Mouse (Mus musculus) embryonic facial prominence, embryonic 12.5 days (tissue): Measurements from ENCODE around the gene Minos1. TPM values are rescaled to one million over a fixed set of nuclear protein-coding genes. Genes with fewer than 3 reads are reported as not detected.

Experiments
- ATAC-seq: fragments of 200-750 bp; cut with Nextera tagmentation; 2 replicates; pipeline ENCODE4 v1.8.0; 2017; ENCODE audit not compliant: insufficient number of reproducible peaks, insufficient read depth, low FRiP score, low TSS enrichment
- H3K27ac ChIP-seq: fragments of 300-500 bp; sonication (generic); 2 replicates; pipeline ENCODE4 v1.5.1; 2016; ENCODE audit warnings: mild to moderate bottlenecking
- H3K27me3 ChIP-seq: fragments of 300-500 bp; sonication (generic); 2 replicates; pipeline ENCODE4 v1.6.1; 2016; ENCODE audit warnings: mild to moderate bottlenecking, moderate library complexity
- H3K36me3 ChIP-seq: fragments of 300-500 bp; sonication (generic); 2 replicates; pipeline ENCODE4 v1.6.1; 2016; ENCODE audit warnings: mild to moderate bottlenecking
- H3K4me1 ChIP-seq: fragments of 300-500 bp; sonication (generic); 2 replicates; pipeline ENCODE4 v1.6.1; 2016
- H3K4me2 ChIP-seq: fragments of 300-500 bp; sonication (generic); replicated peaks from 2 replicates; pipeline ENCODE4 v1.6.1; 2016; ENCODE audit warnings: mild to moderate bottlenecking, moderate library complexity
- H3K4me3 ChIP-seq: fragments of 300-500 bp; sonication (generic); 2 replicates; pipeline ENCODE4 v1.5.1; 2016; ENCODE audit warnings: mild to moderate bottlenecking
- H3K9ac ChIP-seq: fragments of 300-500 bp; sonication (generic); 2 replicates; pipeline ENCODE4 v1.6.1; 2016; ENCODE audit warnings: mild to moderate bottlenecking, moderate library complexity
- H3K9me3 ChIP-seq: fragments of 300-500 bp; sonication (generic); 2 replicates; pipeline ENCODE4 v1.6.1; 2016; ENCODE audit warnings: mild to moderate bottlenecking, moderate library complexity
- WGBS: fragments of 180-500 bp; shearing (Covaris S2); methylation state at CpG from one replicate; pipeline ENCODE4 v1.1.7; 2016; 5-methylcytosine and 5-hydroxymethylcytosine counted together
- polyA plus RNA-seq: library from polyadenylated mRNA; unstranded; fragments of >200 nt; fragmentation: Nextera tagmentation; extraction: Ambion mirVana; gene quantifications from 2 replicates; pipeline ENCODE4 v1.2.1, GENCODE M21; 2016

Gene Minos1
- polyA plus RNA-seq, 1 experiment from 2014 or later = 505 TPM

DNA sequence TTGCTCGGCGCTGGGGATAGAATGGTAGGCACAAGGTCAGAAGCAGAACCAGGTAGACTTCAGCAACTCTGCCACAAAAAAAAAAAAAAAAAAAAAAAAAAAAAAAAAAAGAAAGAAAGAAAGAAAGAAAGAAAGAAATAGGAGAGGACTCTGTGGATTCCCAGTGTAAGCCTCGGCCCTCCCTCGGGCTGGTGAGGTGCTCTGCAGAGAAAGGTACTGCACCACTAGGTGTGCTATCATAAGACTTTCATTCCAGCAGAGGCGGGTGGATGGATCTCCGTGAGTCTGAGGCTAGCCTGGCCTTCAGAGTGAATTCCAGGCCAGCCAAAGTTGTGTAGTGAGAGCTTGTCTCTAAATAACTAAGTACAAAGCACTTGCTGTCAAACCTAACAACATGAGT is 10.9 kb upstream of the Minos1 start:
- 76% methylated on average over 6 of the region's 6 CpGs for WGBS
- Histone ChIP-seq H3K27me3 (no peaks in the 10 kb centered on the region), H3K4me1 (peaks cover 13% of the 10 kb centered on the region; the same call in 1 of the 2 replicates), H3K9me3 (no peaks in the 10 kb centered on the region), H3K4me2 (no peak overlapping the region), H3K9ac (no peak overlapping the region), H3K36me3 (no peaks in the 10 kb centered on the region), H3K27ac (no peak overlapping the region), H3K4me3 (no peak overlapping the region)
- no peak for ATAC-seq

DNA sequence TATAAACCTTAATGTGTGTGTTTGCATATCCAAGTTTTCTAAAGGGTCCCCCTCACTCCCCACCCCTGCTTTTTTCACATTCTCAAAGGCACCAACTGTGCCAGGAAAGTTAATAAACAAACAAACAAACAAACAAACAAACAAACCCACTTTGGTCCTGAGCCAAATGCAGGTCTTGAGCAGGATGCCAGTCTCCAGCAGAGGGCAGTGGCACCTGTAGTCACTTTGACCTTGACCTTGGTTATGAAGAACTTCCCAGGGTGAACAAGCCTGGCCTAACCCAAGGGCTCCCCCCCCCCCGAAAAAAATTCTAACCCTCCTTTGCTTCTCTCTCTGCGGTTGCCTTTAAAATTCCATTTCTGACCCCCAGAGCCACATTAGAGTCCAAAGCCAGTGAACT is 9.4 kb upstream of the Minos1 start:
- Histone ChIP-seq H3K36me3 (no peaks in the 10 kb centered on the region), H3K9ac (no peak overlapping the region), H3K4me1 (peaks cover 13% of the 10 kb centered on the region; the same call in 1 of the 2 replicates), H3K4me2 (no peak overlapping the region), H3K27ac (0 out of 2 replicates have a peak overlapping the region, but pooled peaks have one; percentile 7), H3K4me3 (no peak overlapping the region), H3K27me3 (no peaks in the 10 kb centered on the region), H3K9me3 (no peaks in the 10 kb centered on the region)
- 66% methylated on average over 2 of the region's 2 CpGs for WGBS
- ATAC-seq = no peak

GRCm38 (mm10) chr4:139136011-139136410 is 5.1 kb upstream of the Minos1 start:
- no peaks in the 10 kb centered on the region for H3K36me3 ChIP-seq
- 79% methylated on average over 2 of the region's 2 CpGs for WGBS
- H3K4me2 ChIP-seq = no peak overlapping the region
- ATAC-seq = no peak
- H3K27ac ChIP-seq = no peak overlapping the region
- no peak overlapping the region for H3K9ac ChIP-seq
- no peaks in the 10 kb centered on the region for H3K9me3 ChIP-seq
- no peak overlapping the region for H3K4me3 ChIP-seq
- H3K27me3 ChIP-seq = no peaks in the 10 kb centered on the region
- H3K4me1 ChIP-seq = no peaks in the 10 kb centered on the region

DNA sequence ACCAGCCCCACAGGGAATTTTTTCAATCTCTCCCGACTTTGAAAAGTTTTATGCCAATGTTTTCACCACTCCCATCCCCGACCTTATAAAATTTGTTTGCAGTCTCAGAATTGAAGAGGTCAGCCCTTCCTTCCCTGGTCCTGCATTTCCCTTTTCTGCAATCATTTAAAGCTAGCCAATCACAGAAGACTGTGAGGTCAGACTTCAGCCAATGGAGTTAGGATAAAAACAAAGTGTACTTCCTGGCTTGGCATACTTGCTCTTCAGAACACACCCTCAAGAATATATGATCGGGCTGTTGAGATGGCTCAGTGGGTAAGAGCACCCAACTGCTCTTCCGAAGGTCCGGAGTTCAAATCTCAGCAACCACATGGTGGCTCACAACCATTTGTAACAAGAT is 2.2 kb upstream of the Minos1 start:
- Histone ChIP-seq H3K36me3 (no peaks in the 10 kb centered on the region), H3K4me2 (no peak overlapping the region), H3K27ac (no peak overlapping the region), H3K4me3 (no peak overlapping the region), H3K9me3 (no peaks in the 10 kb centered on the region), H3K27me3 (no peaks in the 10 kb centered on the region), H3K4me1 (peaks cover 18% of the 10 kb centered on the region), H3K9ac (no peak overlapping the region)
- WGBS = 77% methylated on average over 5 of the region's 5 CpGs
- no peak for ATAC-seq

GRCm38 (mm10) chr4:139131858-139132672 is 1.2 kb upstream of the Minos1 start:
- Histone ChIP-seq H3K27me3 (no peaks in the 10 kb centered on the region), H3K9ac (0 out of 2 replicates have a peak overlapping the region, but pooled peaks have one; percentile 2), H3K4me2 (peak overlapping the region; percentile 86; the same call in 1 of the 2 replicates), H3K27ac (no peak overlapping the region), H3K9me3 (peaks cover 3% of the 10 kb centered on the region; the same call in 1 of the 2 replicates), H3K4me1 (peaks cover 18% of the 10 kb centered on the region), H3K36me3 (no peaks in the 10 kb centered on the region), H3K4me3 (no peak overlapping the region)
- no peak for ATAC-seq
- 88% methylated on average over 14 of the region's 14 CpGs for WGBS

DNA sequence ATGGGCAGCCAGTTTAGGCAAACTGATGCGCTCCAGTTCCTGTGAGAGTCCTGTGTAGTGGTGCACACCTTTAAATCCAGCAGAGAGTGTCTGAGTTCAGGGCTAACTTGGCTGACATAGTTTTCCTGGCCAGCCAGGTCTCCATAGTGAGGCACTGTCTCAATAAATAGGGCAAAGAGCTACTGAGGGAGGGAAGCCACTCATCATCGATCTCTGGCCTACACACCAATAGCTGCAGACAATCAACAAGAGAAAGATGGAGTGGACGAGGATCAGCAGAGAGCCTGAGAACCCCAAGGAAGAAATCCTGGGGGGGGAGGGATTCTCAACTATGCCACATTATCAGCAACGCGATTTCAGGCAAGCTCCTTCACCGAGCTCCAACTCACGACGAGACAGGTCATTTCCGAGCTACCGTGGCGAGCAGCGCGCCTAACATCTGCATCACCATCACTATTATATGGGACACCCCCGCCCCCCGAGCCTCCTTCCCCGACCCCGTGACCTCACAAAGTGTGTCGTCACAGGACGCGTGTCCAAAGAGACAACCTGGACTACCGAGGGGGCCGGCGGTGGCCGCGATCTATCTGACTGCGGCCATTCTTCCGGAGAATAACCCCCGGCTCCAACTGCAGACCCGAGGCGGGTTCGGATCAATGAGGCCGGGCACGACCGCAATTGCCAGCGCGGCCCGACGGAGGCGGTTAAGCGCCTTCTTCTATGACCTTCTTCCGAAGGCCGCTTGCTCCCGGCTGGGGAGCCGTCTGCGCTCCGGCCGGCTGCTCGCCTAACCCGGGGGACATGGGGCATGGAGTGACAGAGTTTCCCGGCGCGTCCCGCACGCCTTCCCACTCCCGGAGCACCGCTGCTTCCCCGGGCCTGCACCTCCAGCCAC is 860 bp downstream of the Minos1 start:
- Histone ChIP-seq H3K9me3 (peaks cover 6% of the 10 kb centered on the region; the same call in 1 of the 2 replicates), H3K9ac (peak overlapping the region; percentile 95), H3K27me3 (no peaks in the 10 kb centered on the region), H3K4me1 (peaks cover 18% of the 10 kb centered on the region), H3K4me3 (peak overlapping the region; percentile 99), H3K36me3 (peaks cover 5% of the 10 kb centered on the region; the same call in 1 of the 2 replicates), H3K4me2 (peak overlapping the region; percentile 86), H3K27ac (peak overlapping the region; percentile 90)
- ATAC-seq = peak; percentile 10; the same call in 1 of the 2 replicates
- 3% methylated on average over 57 of the region's 57 CpGs for WGBS

GRCm38 (mm10) chr4:139126475-139126874 is 4.4 kb downstream of the Minos1 start:
- no peak overlapping the region for H3K4me3 ChIP-seq
- peaks cover 18% of the 10 kb centered on the region for H3K4me1 ChIP-seq
- H3K27me3 ChIP-seq = no peaks in the 10 kb centered on the region
- no peak overlapping the region for H3K9ac ChIP-seq
- ATAC-seq = no peak
- H3K9me3 ChIP-seq = peaks cover 6% of the 10 kb centered on the region; the same call in 1 of the 2 replicates
- H3K4me2 ChIP-seq = no peak overlapping the region
- H3K36me3 ChIP-seq = peaks cover 5% of the 10 kb centered on the region; the same call in 1 of the 2 replicates
- 90% methylated on average over 3 of the region's 3 CpGs for WGBS
- H3K27ac ChIP-seq = no peak overlapping the region

DNA sequence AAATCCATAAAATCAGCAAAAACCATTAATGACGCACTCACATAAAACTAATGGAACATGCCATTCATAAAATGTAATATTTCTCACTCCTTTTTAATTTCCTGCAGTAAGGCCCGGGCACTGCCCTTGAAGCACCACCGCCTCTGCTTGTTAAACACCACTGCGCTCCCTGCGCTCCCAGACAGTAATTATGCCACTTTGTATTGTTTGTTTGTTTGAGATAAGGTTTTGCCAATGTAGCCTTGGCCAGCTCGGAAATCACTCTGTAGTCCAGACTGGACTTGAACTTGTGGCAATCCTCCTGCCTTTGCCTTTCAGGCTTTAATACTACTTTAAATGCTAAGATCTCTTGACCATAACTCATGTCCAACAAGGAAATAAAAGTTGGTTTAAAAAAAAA is 6.0 kb downstream of the Minos1 start:
- Histone ChIP-seq H3K9ac (no peak overlapping the region), H3K4me3 (no peak overlapping the region), H3K36me3 (peaks cover 5% of the 10 kb centered on the region; the same call in 1 of the 2 replicates), H3K4me1 (peaks cover 26% of the 10 kb centered on the region), H3K4me2 (no peak overlapping the region), H3K27ac (no peak overlapping the region), H3K27me3 (no peaks in the 10 kb centered on the region), H3K9me3 (peaks cover 6% of the 10 kb centered on the region; the same call in 1 of the 2 replicates)
- ATAC-seq = no peak
- WGBS = 94% methylated on average over 6 of the region's 6 CpGs

- Histone ChIP-seq H3K4me1 (peaks cover 10% of the 10 kb centered on the region), H3K9me3 (peaks cover 6% of the 10 kb centered on the region; the same call in 1 of the 2 replicates), H3K4me3 (no peak overlapping the region), H3K27ac (no peak overlapping the region), H3K36me3 (peaks cover 5% of the 10 kb centered on the region; the same call in 1 of the 2 replicates), H3K4me2 (no peak overlapping the region), H3K9ac (no peak overlapping the region), H3K27me3 (no peaks in the 10 kb centered on the region)
- WGBS = 87% methylated on average over 4 of the region's 4 CpGs
- no peak for ATAC-seq
Measured at GRCm38 (mm10) chr4:139122557-139122956, 8.4 kb downstream of the Minos1 start.

DNA sequence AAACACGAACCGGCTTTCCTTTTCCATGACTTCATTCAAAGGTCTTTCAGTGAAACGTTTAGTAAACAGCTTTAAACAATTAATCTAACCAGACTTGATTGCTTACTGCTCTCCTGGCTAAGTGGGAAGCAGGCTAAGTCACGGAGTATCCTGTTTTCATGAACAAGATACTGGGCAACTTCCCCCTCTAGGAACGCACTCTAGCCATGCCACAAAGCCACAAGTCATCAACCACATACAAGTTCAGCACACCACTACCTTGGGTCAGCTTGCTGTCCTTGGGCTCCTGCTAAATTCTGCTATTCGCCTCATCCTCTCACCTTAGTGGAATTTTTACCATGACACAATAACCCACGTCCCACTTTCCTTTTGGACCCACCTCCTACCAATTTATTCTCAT is 9.9 kb downstream of the Minos1 start:
- no peaks in the 10 kb centered on the region for H3K27me3 ChIP-seq
- H3K9me3 ChIP-seq = no peaks in the 10 kb centered on the region
- ATAC-seq = no peak
- 53% methylated on average over 7 of the region's 7 CpGs for WGBS
- peaks cover 10% of the 10 kb centered on the region; the same call in 1 of the 2 replicates for H3K4me1 ChIP-seq
- no peak overlapping the region for H3K27ac ChIP-seq
- no peak overlapping the region for H3K4me2 ChIP-seq
- H3K4me3 ChIP-seq = no peak overlapping the region
- H3K9ac ChIP-seq = no peak overlapping the region
- no peaks in the 10 kb centered on the region for H3K36me3 ChIP-seq

- H3K9ac ChIP-seq = no peak overlapping the region
- no peaks in the 10 kb centered on the region for H3K36me3 ChIP-seq
- no peak for ATAC-seq
- no peaks in the 10 kb centered on the region for H3K27me3 ChIP-seq
- H3K27ac ChIP-seq = no peak overlapping the region
- H3K4me3 ChIP-seq = no peak overlapping the region
- no peak overlapping the region for H3K4me2 ChIP-seq
- H3K4me1 ChIP-seq = peaks cover 10% of the 10 kb centered on the region; the same call in 1 of the 2 replicates
- H3K9me3 ChIP-seq = no peaks in the 10 kb centered on the region
- 77% methylated on average over 4 of the region's 4 CpGs for WGBS
Measured at GRCm38 (mm10) chr4:139120281-139120814, 10.6 kb downstream of the Minos1 start.
